Mouse (Mus musculus) heart, postnatal 0 days (tissue): ENCODE data around the gene Csnk1e.

ENCODE experiments used
- CTCF ChIP-seq: IDR thresholded peaks from 2 replicates; pipeline ENCODE4 v1.5.1; 2016; ENCODE audit warnings: antibody characterized with exemption, control low read depth, low read depth
- EP300 ChIP-seq: IDR thresholded peaks from 2 replicates; pipeline ENCODE4 v1.6.1; 2016; ENCODE audit warnings: antibody characterized with exemption, low read depth

GRCm38 (mm10) chr15:79388171-79388570 is 67.2 kb downstream of the Csnk1e start:
- TF ChIP-seq EP300 = no peak
- TF ChIP-seq CTCF = no peak
